In genomic region chr5:142824091-142824490, GRCm38 (mm10) we compare ENCODE assay signal across 8 mouse cellular contexts. TPM values are rescaled to one million over a fixed set of nuclear protein-coding genes. Genes with fewer than 3 reads are reported as not detected.
A peak's percentile ranks its signal among the peaks of the same experiment; 100 is the strongest.
DNase-seq lines count a peak whose midpoint lies in the region; ATAC-seq and TF ChIP-seq lines count a peak whose summit lies in the region.

No protein-coding gene starts in this region.

- no peaks in the 10 kb centered on the region for H3K9me3 ChIP-seq in lung, postnatal 0 days (ENCODE audit: low read length)
- no peaks in the 10 kb centered on the region for H3K9me3 ChIP-seq in limb, embryonic 15.5 days
- no peaks in the 10 kb centered on the region for H3K9me3 ChIP-seq in stomach, postnatal 0 days (ENCODE audit: control insufficient read depth, low read length)

- no peak for ATAC-seq in lung, postnatal 0 days
- ATAC-seq in limb, embryonic 15.5 days (ENCODE audit: insufficient number of reproducible peaks, low FRiP score, low TSS enrichment, low read depth): no peak
- no peak for ATAC-seq in stomach, postnatal 0 days (ENCODE audit: low FRiP score, low TSS enrichment)
- ATAC-seq in granulocyte monocyte progenitor cell, adult 5-6 weeks (replicated peaks; ENCODE audit: poor library complexity, severe bottlenecking): no peak

- H3K4me2 ChIP-seq in lung, postnatal 0 days (replicated peaks; ENCODE audit: low read depth, low read length): peak overlapping the region; percentile 88
- peak overlapping the region; percentile 75 for H3K4me2 ChIP-seq in limb, embryonic 15.5 days
- peak overlapping the region; percentile 93 for H3K4me2 ChIP-seq in stomach, postnatal 0 days (replicated peaks; ENCODE audit: low read depth)

- 31% methylated on average over 6 of the region's 6 CpGs for WGBS in lung, postnatal 0 days
- WGBS in limb, embryonic 15.5 days: 33% methylated on average over 6 of the region's 6 CpGs
- WGBS in stomach, postnatal 0 days: 23% methylated on average over 6 of the region's 6 CpGs

- peak overlapping the region; percentile 100 for H3K27ac ChIP-seq in lung, postnatal 0 days (ENCODE audit: low read length)
- H3K27ac ChIP-seq in limb, embryonic 15.5 days: peak overlapping the region; percentile 100
- peak overlapping the region; percentile 98 for H3K27ac ChIP-seq in stomach, postnatal 0 days (replicated peaks)

- H3K9ac ChIP-seq in lung, postnatal 0 days (replicated peaks; ENCODE audit: low read depth): no peak overlapping the region
- no peak overlapping the region for H3K9ac ChIP-seq in limb, embryonic 15.5 days
- H3K9ac ChIP-seq in stomach, postnatal 0 days (ENCODE audit: low read length): peak overlapping the region; percentile 96

- no peak for TF ChIP-seq EP300 in lung, postnatal 0 days (IDR thresholded peaks at IDR 0.05)
- no peak for TF ChIP-seq EP300 in stomach, postnatal 0 days (optimal IDR thresholded peaks at IDR 0.05)

- no peak for TF ChIP-seq CTCF in lung, postnatal 0 days (IDR thresholded peaks at IDR 0.05)
- TF ChIP-seq CTCF in stomach, postnatal 0 days (IDR thresholded peaks at IDR 0.05; ENCODE audit: low read depth): no peak

- peaks cover 3% of the 10 kb centered on the region; the same call in 1 of the 2 replicates for H3K4me1 ChIP-seq in lung, postnatal 0 days (ENCODE audit: insufficient read depth, low read depth, low read length)
- peaks cover 42% of the 10 kb centered on the region for H3K4me1 ChIP-seq in limb, embryonic 15.5 days
- H3K4me1 ChIP-seq in stomach, postnatal 0 days (replicated peaks; ENCODE audit: control insufficient read depth, insufficient read depth): peaks cover 3% of the 10 kb centered on the region; the same call in 1 of the 2 replicates

- H3K4me3 ChIP-seq in lung, postnatal 0 days (ENCODE audit: low read depth, low read length): no peak overlapping the region; the same call in 1 of the 2 replicates
- H3K4me3 ChIP-seq in limb, embryonic 15.5 days: peak overlapping the region; percentile 67
- peak overlapping the region; percentile 61 for H3K4me3 ChIP-seq in stomach, postnatal 0 days (ENCODE audit: low read depth, low read length)

- no peaks in the 10 kb centered on the region for H3K27me3 ChIP-seq in lung, postnatal 0 days (replicated peaks; ENCODE audit: insufficient read depth, low read length)
- no peaks in the 10 kb centered on the region for H3K27me3 ChIP-seq in limb, embryonic 15.5 days
- no peaks in the 10 kb centered on the region for H3K27me3 ChIP-seq in stomach, postnatal 0 days (ENCODE audit: control insufficient read depth, insufficient read depth, low read length)

- no peaks in the 10 kb centered on the region for H3K36me3 ChIP-seq in lung, postnatal 0 days (ENCODE audit: insufficient read depth, low read length)
- H3K36me3 ChIP-seq in limb, embryonic 15.5 days: no peaks in the 10 kb centered on the region
- no peaks in the 10 kb centered on the region for H3K36me3 ChIP-seq in stomach, postnatal 0 days (ENCODE audit: control insufficient read depth, insufficient read depth, low read length)

- DNase-seq in adrenal gland, postnatal 10 days: peak; percentile 36
- DNase-seq in adrenal gland, adult 8-10 months: no peak
- DNase-seq in lung, postnatal 0 days (ENCODE audit: low spot score): no peak
- DNase-seq in lung, adult 18-20 months: no peak
- no peak for DNase-seq in stomach, postnatal 0 days (ENCODE audit: low spot score)
- DNase-seq in cerebellum, postnatal 4 days (ENCODE audit: low spot score in 2 of 2): no peak

RNA-seq across cellular contexts. Expression of gene Tnrc18, which starts 6.6 kb away (rescaled TPM):
- 10 to 100 TPM; 77.5 to 98.6 TPM for total RNA-seq in adrenal gland, postnatal 10 days (2021)
- 100 to 1,000 TPM in 1 of 4 experiments, 10 to 100 TPM in 3; 75.1 to 117 (median 96.9) TPM for total RNA-seq in adrenal gland, adult 8-10 months (2022)
- 16.6 and 24.9 TPM in 2 replicates for polyA plus RNA-seq in lung, postnatal 0 days (2015; fragmentation: Nextera tagmentation; extraction: Ambion mirVana)
- 25.1 and 32.0 TPM in 2 replicates for polyA plus RNA-seq in limb, embryonic 15.5 days (2015; fragmentation: Nextera tagmentation; extraction: Ambion mirVana)
- 12.0 and 12.5 TPM in 2 replicates for polyA plus RNA-seq in stomach, postnatal 0 days (2015; fragmentation: Nextera tagmentation; extraction: Ambion mirVana)
- total RNA-seq in granulocyte monocyte progenitor cell, adult 5-6 weeks (2014; fragmentation: Nextera tagmentation): 50.4 and 50.6 TPM in 2 replicates
- total RNA-seq in granulocyte monocyte progenitor cell, adult 5-6 weeks (2017): 9.0 and 13.8 TPM in 2 replicates
